Mouse (Mus musculus): ENCODE data around the gene Gm10436. TPM values are rescaled to one million over a fixed set of nuclear protein-coding genes. Genes with fewer than 3 reads are reported as not detected.
"Not testable (repeated sequence)": the region's sequence is repeated elsewhere in the genome, so short reads cannot be mapped to it uniquely, and the experiment has no call there.

The Gm10436 gene
- polyA plus RNA-seq (2015; fragmentation: Nextera tagmentation; extraction: Ambion mirVana): not detected in 2 replicates

DNA sequence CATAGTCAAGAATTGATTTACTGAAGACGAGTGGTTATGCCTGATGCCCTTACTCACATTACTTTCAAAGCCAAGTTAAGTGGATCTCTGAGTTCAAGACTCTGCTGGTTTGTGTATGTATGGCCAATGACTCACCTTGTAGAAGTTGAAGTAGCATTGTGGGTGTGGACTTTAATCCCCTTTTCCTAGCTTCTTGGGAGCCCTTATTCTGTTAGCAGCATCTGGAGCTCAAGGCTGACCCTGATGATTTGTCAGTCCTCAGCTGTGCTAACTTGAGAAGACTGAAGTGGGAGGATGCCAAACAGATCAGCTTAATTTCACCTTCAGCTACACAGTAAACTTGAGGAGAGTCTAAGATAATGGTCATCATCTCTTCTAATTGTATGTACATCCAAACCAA lies at the start of gene Gm10436:
TSS of gene Gm10436 (minus strand) at position 101 of the 400 bp plus-strand sequence.
- H3K4me2 ChIP-seq; H3K27ac ChIP-seq; H3K27me3 ChIP-seq; H3K4me1 ChIP-seq (replicated peaks); H3K9ac ChIP-seq; H3K36me3 ChIP-seq; DNase-seq; H3K9me3 ChIP-seq (replicated peaks); H3K4me3 ChIP-seq (replicated peaks); ATAC-seq (ENCODE audit: low read depth): not testable (repeated sequence)
- 38% methylated on average over 1 of the region's 1 CpGs for WGBS (ENCODE audit: insufficient replicate concordance)

DNA sequence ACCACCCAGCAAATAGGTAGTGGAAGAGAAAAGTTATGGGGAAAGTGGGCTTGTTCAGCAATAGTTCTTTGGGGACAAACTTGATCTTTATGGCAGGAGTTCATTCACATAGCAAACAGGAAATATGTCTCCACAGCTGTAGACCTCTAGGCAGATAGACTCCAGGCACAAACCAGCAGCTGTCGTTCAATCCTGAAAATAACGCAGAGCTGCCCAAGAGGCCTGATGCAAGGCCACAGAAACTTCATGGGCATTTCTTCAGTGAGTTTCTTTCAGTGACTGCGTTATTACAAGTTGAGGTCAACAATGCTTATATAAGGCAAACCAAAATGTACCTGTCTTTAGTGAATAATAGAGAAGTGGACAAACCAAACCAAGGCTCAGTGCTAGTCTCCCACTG lies 37.5 kb upstream of the Gm10436 start:
- no peaks in the 10 kb centered on the region for H3K36me3 ChIP-seq
- no peak overlapping the region for H3K4me2 ChIP-seq
- H3K9ac ChIP-seq: no peak overlapping the region
- no peak for ATAC-seq (ENCODE audit: low read depth)
- no peak overlapping the region for H3K4me3 ChIP-seq (replicated peaks)
- H3K27ac ChIP-seq: no peak overlapping the region
- no peaks in the 10 kb centered on the region for H3K4me1 ChIP-seq (replicated peaks)
- WGBS (ENCODE audit: insufficient replicate concordance): 72% methylated on average over 3 of the region's 3 CpGs
- no peaks in the 10 kb centered on the region for H3K27me3 ChIP-seq
- DNase-seq: no peak
- H3K9me3 ChIP-seq (replicated peaks): 0 out of 2 replicates have a peak, but pooled peaks cover 2% of the 10 kb centered on the region

DNA sequence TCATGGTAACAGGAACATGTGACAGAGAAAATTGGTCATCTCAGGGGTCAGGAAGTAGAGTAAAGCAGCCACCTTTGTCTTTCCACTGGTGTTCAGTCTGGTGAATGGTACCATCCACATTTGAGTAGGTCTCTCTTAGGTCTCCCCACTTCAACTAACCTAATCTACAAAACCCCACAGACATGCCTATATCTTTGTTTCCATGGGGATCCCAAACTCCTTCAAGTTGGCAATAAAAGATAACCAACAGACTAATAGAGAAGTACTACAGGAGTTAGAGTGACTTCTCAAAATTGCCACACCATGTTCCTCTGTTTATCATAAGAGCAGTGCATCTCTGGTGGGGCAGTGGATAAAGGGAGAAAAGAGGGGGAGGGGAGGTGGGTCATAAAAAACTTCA lies 36.2 kb upstream of the Gm10436 start:
- H3K9ac ChIP-seq; H3K36me3 ChIP-seq; H3K4me2 ChIP-seq; H3K27ac ChIP-seq; H3K4me3 ChIP-seq (replicated peaks); H3K9me3 ChIP-seq (replicated peaks); DNase-seq; H3K27me3 ChIP-seq; H3K4me1 ChIP-seq (replicated peaks); ATAC-seq (ENCODE audit: low read depth): not testable (repeated sequence)

DNA sequence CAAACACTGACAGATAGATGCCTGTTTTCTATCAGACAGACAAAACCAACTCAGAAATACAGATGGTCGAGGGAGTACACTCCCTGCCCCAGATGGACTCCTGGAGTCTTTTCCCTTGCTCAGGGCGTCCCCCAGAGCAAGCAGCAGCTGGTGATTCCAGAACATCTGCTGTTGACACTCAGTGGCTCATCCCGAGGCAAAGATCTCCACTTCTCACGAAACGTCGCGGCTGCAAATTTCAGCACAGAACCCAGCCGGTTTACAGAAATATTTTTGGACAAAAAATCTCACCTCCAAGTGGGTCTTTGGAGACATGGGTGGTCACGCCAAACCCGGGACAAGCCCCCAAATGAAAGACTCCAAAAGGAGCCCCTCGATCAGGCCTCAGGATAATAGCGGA lies 32.7 kb upstream of the Gm10436 start:
- Histone ChIP-seq H3K27me3 (no peaks in the 10 kb centered on the region), H3K4me1 (replicated peaks) (no peaks in the 10 kb centered on the region), H3K9ac (no peak overlapping the region), H3K4me2 (no peak overlapping the region), H3K36me3 (no peaks in the 10 kb centered on the region), H3K4me3 (replicated peaks) (no peak overlapping the region), H3K27ac (no peak overlapping the region), H3K9me3 (replicated peaks) (peaks cover 2% of the 10 kb centered on the region; the same call in 1 of the 2 replicates)
- DNase-seq (no peak), ATAC-seq (ENCODE audit: low read depth) (no peak)
- whole genome bisulfite sequencing (ENCODE audit: insufficient replicate concordance): 73% methylated on average over 12 of the region's 12 CpGs

DNA sequence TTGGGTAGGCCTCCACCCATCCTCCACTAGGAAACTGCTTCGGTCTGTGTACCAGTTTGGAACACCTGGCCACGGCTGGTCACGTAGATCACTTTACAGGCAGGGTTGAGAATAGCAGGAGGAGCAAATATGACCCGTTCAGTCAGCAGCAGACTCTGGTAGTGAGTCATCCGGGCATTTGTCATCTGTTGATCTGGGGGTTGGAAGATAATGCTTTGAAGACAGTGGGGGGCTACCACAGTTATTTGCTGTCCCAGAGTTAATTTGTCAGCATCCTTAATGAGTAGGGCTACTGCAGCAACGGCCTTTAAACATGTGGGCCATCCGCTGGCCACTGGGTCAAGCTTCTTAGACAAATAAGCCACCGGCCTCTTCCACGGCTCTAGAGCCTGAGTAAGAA lies 29.6 kb upstream of the Gm10436 start:
- not testable (repeated sequence) for H3K27ac ChIP-seq; H3K9me3 ChIP-seq (replicated peaks); H3K4me2 ChIP-seq; H3K27me3 ChIP-seq; H3K4me1 ChIP-seq (replicated peaks); H3K9ac ChIP-seq; ATAC-seq (ENCODE audit: low read depth); DNase-seq; H3K36me3 ChIP-seq; H3K4me3 ChIP-seq (replicated peaks)
- 68% methylated on average over 9 of the region's 9 CpGs for WGBS (ENCODE audit: insufficient replicate concordance)

DNA sequence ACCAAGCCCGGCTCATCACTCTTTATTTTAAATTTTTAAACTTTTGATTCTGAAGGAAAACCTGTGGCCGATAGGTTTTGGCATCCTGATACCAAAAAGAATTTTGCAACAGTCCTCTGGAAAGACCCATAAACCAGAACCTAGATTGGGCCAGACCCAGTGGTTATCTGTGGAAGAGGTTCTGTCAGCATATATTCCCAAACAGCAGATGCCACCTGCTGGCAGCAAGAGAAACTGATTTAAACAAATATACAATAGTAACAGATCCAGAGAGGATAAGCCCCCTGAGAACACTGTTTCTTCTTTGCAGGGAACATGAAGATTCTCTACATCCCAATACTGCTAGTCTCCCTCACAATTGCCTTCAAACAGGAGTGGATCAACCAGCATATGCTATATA lies 20.9 kb upstream of the Gm10436 start:
- Histone ChIP-seq H3K4me3 (replicated peaks) (no peak overlapping the region), H3K4me2 (no peak overlapping the region), H3K36me3 (no peaks in the 10 kb centered on the region), H3K4me1 (replicated peaks) (no peaks in the 10 kb centered on the region), H3K9ac (no peak overlapping the region), H3K27ac (no peak overlapping the region), H3K27me3 (no peaks in the 10 kb centered on the region), H3K9me3 (replicated peaks) (no peaks in the 10 kb centered on the region)
- 77% methylated on average over 2 of the region's 2 CpGs for WGBS (ENCODE audit: insufficient replicate concordance)
- ATAC-seq (ENCODE audit: low read depth) (no peak), DNase-seq (no peak)

Other genes starting within 250 kb of the Gm10436 start
- not detected in 2 replicates for gene Gm2042, start 228.0 kb downstream of the Gm10436 start, polyA plus RNA-seq (2015; fragmentation: Nextera tagmentation; extraction: Ambion mirVana)
- gene Gm2075, start 170.3 kb downstream of the Gm10436 start, polyA plus RNA-seq (2015; fragmentation: Nextera tagmentation; extraction: Ambion mirVana): not detected in 2 replicates
- gene Gm6803, start 163.3 kb downstream of the Gm10436 start, polyA plus RNA-seq (2015; fragmentation: Nextera tagmentation; extraction: Ambion mirVana): not detected in 2 replicates
- gene Gm2056, start 155.1 kb downstream of the Gm10436 start, polyA plus RNA-seq (2015; fragmentation: Nextera tagmentation; extraction: Ambion mirVana): not detected in 2 replicates
- not detected in 2 replicates for gene Gm16368, start 98.4 kb downstream of the Gm10436 start, polyA plus RNA-seq (2015; fragmentation: Nextera tagmentation; extraction: Ambion mirVana)
- not detected in 2 replicates for gene Gm8332, start 68.0 kb upstream of the Gm10436 start, polyA plus RNA-seq (2015; fragmentation: Nextera tagmentation; extraction: Ambion mirVana)
- gene Gm5662, start 92.4 kb upstream of the Gm10436 start, polyA plus RNA-seq (2015; fragmentation: Nextera tagmentation; extraction: Ambion mirVana): not detected in 2 replicates
- not detected in 2 replicates for gene Gm5039, start 141.9 kb upstream of the Gm10436 start, polyA plus RNA-seq (2015; fragmentation: Nextera tagmentation; extraction: Ambion mirVana)
- gene Adck1, start 178.4 kb upstream of the Gm10436 start, polyA plus RNA-seq (2015; fragmentation: Nextera tagmentation; extraction: Ambion mirVana): 9.5 and 10.1 TPM in 2 replicates

Measured in liver, embryonic 13.5 days (tissue).